Mouse (Mus musculus) brain, adult 10 weeks (tissue): ENCODE measurements around the gene Med8. TPM values are rescaled to one million over a fixed set of nuclear protein-coding genes. Genes with fewer than 3 reads are reported as not detected.

ENCODE experiments used
- polyA plus RNA-seq: library from polyadenylated mRNA; stranded (reverse); fragments of 350-450 nt; fragmentation: Illumina TruSeq; extraction: RNeasy Lipid Tissue Mini Kit (QIAGEN cat#74804); gene quantifications from one replicate; pipeline ENCODE4 v1.2.3, GENCODE M21; 2015; ENCODE audit warnings: low read depth, low replicate concordance

Gene Med8
- 53.8 TPM for polyA plus RNA-seq

DNA sequence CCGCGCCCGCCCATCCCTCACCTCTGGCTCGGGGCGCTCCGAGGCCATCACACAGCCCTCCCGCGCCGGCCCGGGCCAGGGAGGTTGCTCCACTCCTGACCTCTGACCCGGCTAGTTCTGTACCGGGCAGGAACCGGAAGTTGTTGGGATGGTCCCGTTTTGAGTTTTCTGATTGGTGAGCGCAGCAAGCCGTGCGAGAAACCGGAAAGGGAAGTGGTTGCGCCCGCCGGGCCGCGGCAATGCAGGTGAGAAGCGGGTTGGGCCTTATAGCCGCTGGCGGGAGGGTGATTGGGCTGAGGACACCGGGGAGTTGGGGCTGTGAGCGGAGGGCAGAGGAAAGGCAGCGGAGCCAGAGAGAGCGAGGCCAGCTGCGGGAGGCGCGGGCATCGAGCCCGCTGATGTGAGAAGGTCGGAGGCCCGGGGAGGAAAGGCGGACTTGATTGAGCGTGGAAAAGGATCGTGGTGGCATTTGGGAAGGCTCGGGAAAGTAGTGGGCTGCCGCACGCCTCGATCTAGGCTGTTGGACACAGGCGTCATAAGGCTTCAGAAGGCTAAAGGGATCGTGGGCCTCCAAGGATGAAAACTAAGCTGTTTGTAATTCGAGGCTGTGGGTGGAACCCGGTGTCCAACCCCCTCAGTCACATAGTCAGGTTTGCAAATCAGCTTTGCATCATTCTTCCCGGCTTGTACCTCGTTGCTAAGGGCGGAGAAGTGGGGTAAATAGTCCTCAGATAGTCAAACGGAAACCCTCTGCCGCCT lies at the start of gene Med8, which contains the start of gene Szt2:
Gene Med8 (plus strand): TSS at position 196 of the 759 bp plus-strand sequence.
Gene Szt2 (minus strand): TSS at position 132 of the 759 bp plus-strand sequence.

DNA sequence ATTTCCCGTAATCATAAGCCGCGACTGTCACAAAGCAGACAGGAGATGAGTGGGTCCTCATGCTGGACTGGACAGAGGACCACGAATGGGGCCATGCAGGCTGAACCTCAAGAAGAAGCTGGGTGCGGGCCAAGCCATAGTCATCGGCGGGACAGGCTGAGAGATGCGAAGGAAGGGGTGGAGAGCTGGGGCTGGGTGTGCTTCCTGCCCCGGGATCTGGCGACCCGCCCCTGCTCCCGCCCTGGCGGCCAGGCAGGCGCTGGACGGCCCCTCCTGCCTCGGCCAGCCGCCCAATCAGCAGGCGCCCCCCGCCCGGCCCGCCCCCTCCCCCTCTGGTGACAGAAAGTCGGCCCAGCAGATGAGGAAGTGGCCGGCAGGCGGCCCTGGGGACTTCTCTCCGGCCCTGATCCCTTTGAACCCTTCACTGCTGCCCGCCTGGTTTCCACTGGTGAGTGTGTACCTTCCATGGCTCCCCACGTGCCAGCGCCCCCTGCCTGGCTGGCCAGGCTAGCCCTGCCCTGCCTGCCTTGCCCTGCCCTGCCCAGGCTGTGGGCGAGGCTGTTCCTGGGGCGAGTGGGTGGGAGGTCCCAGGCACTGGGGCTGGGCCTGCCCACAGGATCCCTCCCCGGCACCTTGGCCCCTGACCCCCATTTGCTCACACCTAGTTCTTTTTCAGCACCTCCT lies 18.8 kb downstream of the Med8 start, which contains the start of gene Elovl1:
Gene Elovl1 (plus strand): TSS at position 326 of the 684 bp plus-strand sequence.

DNA sequence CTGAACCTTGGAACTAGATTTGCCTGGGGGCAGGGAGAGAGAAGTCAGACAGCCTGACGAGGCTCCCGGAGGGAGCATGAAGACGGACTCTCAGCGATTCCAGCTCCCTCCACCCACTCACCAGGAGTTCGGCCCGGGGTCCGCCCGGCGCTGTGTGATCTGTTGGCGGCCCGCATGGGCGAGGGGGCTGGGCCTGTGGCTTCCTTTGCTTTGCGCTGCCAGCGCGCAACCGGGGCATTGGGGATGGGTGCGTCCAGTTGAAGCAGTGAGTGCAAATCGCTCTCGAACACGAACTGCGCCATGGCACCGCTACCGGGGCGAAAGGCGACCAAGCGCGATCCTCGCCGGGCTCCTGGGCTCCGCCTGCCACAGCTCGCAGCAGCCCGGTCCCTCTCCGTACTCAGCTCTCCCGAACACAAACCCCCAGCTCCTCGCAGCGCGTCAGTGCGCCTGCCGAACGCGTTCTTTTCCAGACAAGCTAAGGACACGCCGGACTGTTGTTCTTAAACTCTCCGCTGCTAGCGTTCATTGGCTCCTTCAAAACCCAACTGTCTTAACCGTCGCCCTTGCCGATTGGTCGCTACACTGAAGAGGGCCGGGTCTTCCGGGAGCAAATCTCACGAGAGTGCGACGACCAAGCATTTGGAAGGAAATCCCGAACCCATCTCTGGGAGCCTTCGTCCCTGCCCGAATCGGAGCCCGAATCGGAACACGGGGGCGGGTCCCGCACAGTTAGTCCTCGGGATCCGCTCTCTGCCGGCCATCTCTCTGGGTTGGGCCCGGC lies 27.9 kb downstream of the Med8 start, which contains the start of gene Cdc20:
Gene Cdc20 (minus strand): TSS at position 533 of the 784 bp plus-strand sequence.

GRCm38 (mm10) chr4:118457345-118457975 lies 48.3 kb downstream of the Med8 start, which contains the start of gene Mpl:
Gene Mpl, minus strand, starts transcription at chr4:118457513.

Other genes with a start within 250 kb of the Med8 start
- gene Kdm4a, start 229.3 kb upstream of the Med8 start, polyA plus RNA-seq: 25.0 TPM
- gene Ptprf, start 117.9 kb upstream of the Med8 start, polyA plus RNA-seq: 37.0 TPM
- 19.7 TPM for gene Szt2, start 64 bp upstream of the Med8 start, polyA plus RNA-seq
- gene Elovl1, start 18.8 kb downstream of the Med8 start, polyA plus RNA-seq: 28.2 TPM
- 2.2 TPM for gene Cdc20, start 28.0 kb downstream of the Med8 start, polyA plus RNA-seq
- gene Mpl, start 48.2 kb downstream of the Med8 start, polyA plus RNA-seq: 0.62 TPM
- gene Tie1, start 80.7 kb downstream of the Med8 start, polyA plus RNA-seq: 7.1 TPM
- not detected for gene 2610528J11Rik, start 117.7 kb downstream of the Med8 start, polyA plus RNA-seq
- 15.7 TPM for gene Tmem125, start 134.7 kb downstream of the Med8 start, polyA plus RNA-seq
- 0.67 TPM for gene Cfap57, start 211.4 kb downstream of the Med8 start, polyA plus RNA-seq
- gene Ebna1bp2, start 211.5 kb downstream of the Med8 start, polyA plus RNA-seq: 60.0 TPM
- gene Olfr62, start 249.6 kb downstream of the Med8 start, polyA plus RNA-seq: not detected